Mouse (Mus musculus): Measurements from ENCODE around the gene Hmga1b.
"Not testable (repeated sequence)": the region's sequence is repeated elsewhere in the genome, so short reads cannot be mapped to it uniquely, and the experiment has no call there.

Gene Hmga1b

DNA sequence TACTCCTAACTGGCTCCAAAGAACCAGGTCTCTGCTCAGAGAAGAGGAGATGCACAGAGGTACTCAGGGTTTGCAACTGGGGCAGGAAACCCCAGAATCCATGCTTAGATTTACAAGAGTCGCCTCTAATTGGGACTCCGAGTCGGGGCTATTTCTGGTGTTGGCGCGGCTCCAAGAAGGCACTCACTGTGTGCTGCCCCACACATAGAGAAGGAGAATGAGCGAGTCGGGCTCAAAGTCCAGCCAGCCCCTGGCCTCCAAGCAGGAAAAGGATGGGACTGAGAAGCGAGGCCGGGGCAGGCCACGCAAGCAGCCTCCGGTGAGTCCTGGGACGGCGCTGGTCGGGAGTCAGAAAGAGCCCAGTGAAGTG lies at the start of gene Hmga1b:
Hmga1b (plus strand) TSS at position 123 of the 370 bp plus-strand sequence.
- DNase-seq (ENCODE audit: low spot score in 2 of 2): not testable (repeated sequence)

DNA sequence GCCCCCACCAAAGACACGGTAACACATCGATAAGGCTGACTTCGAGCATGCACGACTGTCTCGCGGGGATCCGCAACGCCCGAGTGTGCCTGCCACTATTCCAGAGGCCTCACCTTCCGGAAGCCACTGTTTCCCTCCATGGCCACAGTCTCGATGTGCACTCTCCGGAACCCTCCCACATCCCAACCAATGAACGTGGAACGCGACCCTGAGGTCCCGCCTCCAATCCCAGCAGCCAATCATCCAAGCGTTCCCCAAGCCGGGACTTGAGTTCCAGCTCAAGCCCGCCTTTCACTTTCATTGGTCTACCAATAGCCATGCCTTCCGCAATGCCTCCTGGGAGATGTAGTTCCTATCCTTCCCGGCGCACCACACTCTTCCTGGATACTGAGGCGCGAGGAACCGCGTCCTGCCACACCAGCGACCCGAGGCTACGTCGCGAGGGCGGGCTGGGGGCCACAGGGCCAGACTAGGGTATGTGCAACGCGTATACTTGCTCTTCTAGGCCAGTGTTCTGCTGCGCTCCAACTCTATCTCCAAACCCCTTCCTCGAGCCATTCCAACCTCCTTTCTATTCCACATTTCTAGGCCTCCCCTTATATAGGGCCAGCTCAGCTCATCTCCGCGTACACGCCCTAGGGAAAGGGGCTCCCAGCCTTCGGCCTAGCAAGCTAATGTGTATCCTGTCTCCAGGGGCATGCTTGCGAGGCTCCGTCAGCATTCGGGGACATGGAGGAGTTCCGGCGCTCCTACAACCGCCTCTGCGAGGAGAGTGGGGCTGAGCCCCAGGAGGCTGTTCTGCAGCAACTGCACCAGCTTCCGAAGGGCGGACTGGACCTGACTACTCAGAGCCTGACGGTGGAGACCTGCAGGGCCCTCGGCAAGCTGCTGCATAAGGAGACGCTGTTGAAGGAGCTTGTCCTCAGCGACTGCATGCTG lies 48.7 kb upstream of the Hmga1b start, which contains the start of the genes Cenpx and Lrrc45:
Cenpx (minus strand) TSS at position 159 of the 939 bp plus-strand sequence.
Lrrc45 (plus strand) TSS at position 346 of the 939 bp plus-strand sequence.
- DNase-seq (ENCODE audit: low spot score in 2 of 2): peak; percentile 98 to 99

DNA sequence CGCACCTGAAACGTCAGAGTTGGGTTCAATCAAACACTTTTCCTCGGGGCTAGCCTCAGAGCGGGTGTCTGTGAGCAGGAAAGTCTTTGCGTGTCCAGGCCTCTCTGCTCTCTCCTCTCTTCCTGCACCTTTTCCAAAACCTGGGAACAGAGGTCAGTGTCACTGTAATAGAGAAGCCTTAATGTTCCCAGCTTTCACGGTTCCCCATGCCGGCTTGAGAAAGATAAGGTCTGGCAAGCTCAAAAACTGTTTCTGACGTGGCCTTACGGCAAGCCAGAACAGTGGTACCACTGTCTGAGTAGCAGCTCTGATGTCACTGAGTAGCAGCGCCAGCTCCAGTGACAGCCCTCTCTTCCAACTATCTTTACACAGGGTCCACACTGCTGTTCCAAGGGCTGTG lies 48.0 kb upstream of the Hmga1b start:
- DNase-seq (ENCODE audit: low spot score in 2 of 2): no peak

DNA sequence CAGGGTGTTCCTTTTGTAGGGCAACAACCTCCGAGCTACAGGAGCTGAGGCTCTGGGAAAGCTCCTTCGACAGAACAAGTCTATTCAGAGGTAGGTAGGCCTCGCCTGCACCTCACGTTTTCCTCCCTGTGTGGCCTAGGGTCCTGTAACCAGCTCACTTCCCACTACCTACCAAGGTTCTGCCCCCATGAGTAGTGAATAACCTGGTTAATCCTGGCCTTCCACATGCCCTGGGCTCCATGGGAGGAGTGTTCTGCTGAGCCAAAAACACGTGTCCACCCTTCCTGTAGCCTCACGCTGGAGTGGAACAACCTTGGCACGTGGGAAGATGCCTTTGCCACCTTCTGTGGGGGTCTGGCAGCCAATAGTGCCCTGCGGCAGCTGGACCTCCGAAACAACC lies 47.5 kb upstream of the Hmga1b start:
- DNase-seq (ENCODE audit: low spot score in 2 of 2): no peak

DNA sequence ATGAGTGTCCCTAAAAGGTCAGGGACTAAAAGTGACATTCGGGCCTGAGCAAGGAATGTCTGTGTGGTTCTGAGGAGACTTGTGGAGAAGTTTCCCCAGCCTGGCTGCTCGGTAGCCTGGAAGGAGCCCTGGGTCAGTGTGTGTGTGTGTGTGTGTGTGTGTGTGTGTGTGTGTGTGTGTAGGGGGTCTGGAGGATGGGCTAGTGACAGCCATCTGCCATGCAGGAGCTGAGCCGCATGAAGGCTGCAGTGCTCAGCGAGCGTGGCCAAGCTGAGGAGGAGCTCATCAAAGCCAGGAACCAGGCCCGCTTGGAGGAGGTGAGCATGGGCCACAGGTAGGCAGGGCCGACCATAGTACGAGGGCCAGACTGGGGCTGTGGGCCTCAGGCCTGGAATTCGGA lies 43.4 kb upstream of the Hmga1b start:
- no peak for DNase-seq (ENCODE audit: low spot score in 2 of 2)

DNA sequence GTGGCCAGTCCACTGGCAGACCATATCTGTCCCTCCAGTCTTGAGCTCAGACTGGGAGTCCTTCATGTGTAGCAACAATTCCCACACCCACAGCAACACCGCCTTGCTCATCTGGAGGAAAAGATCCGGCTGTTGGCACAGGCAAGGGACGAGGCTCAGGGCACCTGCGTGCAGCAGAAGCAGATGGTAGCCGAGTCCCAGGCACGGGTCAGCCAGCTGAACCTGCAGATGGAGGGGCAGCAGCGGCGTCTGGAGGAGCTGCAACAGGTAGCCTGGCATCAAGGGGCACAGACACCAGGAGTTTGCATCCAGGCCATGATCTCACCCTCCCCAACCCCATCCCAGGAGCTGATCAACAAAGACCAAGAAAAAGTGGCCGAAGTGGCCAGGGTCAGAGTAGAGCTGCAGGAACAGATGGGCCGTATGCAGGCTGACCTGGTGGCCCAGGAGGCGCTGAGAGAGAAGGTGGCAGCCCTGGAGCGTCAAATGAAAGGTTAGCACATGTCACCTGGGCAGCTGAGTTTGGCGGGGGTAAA lies 42.7 kb upstream of the Hmga1b start:
- DNase-seq (ENCODE audit: low spot score in 2 of 2): no peak

DNA sequence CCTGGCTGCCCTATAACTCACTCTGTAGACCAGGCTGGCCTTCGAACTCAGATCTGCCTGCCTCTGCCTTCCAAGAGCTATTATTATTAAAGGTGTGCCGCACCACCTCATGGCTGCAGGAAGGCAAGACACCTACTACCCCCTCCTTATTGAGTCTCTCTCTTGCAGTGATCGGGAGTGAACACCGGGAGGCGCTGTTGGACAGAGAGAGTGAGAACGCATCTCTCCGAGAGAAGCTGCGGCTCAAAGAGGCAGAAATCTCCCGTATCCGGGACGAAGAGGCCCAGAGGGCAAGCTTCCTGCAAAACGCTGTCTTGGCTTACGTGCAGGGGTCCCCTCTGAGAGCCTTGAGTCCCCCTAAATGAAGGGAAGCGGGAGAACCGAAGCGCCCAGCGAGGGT lies 42.1 kb upstream of the Hmga1b start:
- peak; percentile 74 to 79 for DNase-seq (ENCODE audit: low spot score in 2 of 2)

DNA sequence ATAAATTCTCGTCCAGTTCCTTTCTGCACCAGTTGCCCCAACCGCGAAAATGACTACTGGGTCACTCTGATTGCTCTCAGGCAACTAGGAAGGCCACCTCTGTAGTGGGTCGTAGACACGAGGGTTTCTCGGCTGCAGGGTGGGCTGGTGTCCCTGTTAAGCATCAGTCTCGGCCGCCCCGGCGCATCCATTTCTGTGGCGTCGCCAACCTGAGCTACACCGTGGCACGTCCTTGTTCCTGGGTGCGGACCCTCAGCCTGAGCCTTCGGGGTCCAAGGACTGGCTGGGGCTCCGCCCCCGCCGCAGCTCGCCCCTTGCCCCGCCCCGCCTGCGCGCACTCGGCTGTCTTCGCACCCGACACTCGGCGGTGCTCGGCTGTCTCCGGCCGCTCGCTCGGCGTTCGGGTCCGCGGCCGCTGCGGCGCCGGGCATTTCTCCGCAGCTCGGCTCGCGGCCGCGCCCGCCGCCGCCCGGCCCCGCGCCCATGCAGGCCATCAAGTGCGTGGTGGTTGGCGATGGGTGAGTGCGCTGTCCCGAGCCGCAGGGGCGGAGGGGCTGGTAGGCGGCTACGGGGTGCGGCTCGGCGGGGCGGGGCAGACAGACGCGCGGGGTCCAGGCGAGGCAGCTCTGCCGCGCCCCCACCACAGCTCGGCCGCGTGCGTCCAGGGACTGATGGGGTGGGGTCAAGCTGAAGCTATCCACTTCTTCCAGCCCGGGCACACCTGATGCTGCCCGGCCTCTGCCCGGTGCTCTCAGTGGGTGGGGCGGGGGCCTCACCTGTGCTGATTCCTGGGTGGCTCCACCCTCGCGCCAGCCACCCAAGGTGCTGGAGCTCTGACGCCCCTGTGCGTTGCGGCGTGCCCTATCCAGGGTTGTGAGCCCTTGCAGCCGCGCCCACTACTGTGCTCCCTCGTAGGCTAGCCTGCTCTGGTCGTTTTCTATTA lies 41.2 kb upstream of the Hmga1b start, which contains the start of gene Rac3:
Rac3 (plus strand) TSS at position 347 of the 943 bp plus-strand sequence.
- peak in 1 of 2 experiments; percentile 43 for DNase-seq (ENCODE audit: low spot score in 2 of 2)

DNA sequence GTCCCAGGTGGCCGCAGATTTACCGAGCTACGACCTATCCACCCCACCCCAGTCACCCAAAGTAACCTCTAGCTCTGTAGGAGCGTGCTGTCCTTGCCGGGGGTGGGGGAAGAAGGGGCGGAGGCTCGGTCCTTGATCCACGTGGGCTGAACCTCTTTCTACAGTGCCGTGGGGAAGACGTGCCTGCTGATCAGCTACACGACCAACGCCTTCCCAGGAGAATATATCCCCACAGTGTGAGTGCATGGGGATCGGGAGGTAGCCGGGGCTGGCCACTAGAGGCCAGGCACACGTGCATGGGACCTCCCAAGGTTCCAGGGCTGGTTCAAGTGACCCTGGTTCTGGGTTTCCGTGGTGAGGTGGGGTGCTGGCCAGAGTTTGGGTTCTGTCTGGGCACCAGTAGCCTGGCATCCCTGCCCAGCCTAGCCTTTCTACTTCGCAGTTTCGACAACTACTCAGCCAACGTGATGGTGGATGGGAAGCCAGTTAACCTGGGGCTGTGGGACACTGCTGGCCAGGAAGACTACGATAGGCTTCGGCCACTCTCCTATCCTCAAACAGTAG lies 40.4 kb upstream of the Hmga1b start:
- DNase-seq (ENCODE audit: low spot score in 2 of 2): no peak

DNA sequence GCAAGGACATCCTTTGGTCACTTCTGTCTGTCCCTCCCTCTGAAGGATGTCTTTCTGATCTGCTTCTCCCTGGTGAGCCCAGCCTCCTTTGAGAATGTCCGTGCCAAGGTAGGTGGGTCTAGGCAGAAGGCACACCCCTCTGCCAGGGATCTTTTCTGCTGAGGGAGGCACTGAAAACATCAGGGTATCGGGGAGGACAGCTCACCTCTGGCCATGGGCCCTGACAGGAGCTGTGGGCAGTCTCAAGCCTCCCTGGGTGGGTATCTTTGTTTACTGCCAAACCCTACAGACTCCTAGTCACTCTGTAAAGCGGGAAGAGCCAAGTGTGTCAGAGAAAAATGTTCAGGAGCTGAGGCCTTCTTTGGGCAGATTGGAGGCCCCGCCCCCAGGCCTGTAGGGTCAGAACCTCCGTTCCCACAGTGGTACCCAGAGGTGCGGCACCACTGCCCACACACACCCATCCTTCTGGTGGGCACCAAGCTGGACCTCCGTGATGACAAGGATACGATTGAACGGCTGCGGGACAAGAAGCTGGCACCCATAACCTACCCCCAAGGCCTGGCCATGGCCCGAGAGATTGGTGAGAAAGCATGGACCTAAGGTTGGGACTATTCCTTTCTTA lies 39.7 kb upstream of the Hmga1b start:
- no peak for DNase-seq (ENCODE audit: low spot score in 2 of 2)

DNA sequence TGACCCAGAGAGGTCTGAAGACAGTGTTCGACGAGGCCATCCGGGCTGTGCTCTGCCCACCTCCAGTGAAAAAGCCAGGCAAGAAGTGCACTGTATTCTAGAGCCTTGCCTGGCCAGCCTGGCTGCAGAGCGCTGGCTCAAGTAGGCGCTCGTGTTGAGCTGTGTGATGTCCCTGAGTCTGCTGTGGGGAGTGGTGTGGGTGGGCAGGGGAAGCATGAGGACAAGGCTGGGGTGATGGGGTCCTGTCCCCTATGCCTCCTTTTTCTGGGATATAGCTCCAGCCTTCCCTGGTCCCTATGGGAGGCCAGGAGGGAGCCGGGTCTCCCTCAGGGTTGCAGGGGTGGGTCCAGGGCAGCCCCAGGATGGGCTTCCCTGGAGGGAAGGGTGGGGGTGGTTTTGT lies 39.1 kb upstream of the Hmga1b start:
- no peak for DNase-seq (ENCODE audit: low spot score in 2 of 2)

DNA sequence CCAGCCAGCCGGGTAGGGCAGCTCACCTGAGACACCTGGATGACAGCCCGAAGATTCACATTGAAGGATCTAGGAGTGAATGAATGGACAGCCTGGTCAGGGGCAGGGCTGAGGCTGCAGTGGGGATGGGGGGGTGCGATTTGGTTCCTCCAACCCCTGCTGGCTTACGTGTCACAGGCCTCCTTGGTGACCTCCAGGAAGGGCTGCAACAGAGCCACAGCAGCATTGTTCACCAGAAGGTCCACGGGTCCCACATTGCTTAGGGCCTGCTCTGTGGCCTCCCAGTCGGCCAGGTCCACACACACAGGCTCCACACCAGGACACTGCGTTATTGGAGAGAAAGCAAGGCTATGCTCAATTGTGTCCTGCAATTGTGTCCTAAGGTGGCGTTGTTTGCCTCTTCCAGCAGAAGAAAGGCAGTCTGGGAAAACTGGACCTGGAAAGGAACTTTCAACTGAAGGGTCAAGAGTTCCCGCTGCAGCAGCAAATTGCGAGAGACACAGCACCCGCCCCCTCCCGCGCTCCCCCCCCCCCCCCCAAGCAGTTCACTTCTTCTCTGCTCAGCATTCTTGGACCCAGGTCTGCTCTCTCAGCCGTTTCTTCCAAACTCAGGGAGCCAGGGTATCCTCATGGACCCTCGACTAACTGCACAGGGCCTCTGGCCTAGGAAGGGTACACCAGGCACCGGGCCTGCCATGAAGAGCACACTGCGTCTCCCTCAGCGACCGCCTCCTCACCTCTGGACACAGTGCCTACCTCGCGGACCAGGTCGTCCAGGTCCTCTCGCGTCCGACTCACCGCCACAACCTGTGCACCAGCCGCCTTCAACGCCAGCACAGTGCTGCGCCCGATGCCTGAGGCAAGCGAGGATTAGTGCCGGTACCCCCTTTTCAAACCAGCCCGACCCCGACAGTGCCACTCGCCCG lies 36.1 kb upstream of the Hmga1b start:
- no peak for DNase-seq (ENCODE audit: low spot score in 2 of 2)

DNA sequence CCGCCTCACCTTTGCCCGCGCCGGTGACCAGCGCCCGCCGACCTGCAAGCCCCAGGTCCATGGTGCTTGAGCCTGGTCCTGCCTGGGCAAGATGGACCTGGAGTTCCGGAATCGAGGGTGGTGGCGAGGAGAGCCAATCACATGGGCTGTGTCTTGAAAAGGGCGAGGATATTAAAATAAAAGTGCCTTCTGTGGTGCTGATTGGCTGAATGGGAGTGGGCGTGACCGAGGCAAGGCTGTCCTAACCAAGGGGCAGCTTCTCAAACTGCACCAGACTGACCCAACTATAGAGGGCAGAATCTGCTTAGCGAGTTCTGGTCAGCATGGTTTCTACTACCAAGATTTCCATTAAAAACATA lies 35.4 kb upstream of the Hmga1b start, which contains the start of gene Dcxr:
Dcxr (minus strand) TSS at position 113 of the 359 bp plus-strand sequence.
- peak; percentile 94 to 96 for DNase-seq (ENCODE audit: low spot score in 2 of 2)

DNA sequence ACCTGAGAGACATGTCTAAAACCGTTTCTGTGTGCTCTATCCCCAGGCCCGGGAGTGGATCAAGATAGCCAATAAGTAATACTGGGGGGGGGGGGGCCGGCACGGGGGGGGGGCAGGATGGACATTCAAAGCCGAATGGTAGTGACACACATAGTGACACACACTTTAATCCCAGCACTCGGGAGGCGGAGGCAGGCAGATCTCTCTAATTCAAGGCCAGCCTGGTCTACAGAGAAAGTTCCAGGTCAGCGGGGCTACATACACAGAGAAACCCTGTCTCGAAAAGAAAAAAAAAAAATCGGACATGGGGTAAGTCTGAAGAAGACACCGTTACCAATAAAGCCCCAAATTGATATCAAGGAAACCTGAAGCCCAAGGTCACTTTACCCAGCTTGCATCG lies 35.0 kb upstream of the Hmga1b start:
- DNase-seq (ENCODE audit: low spot score in 2 of 2): no peak

DNA sequence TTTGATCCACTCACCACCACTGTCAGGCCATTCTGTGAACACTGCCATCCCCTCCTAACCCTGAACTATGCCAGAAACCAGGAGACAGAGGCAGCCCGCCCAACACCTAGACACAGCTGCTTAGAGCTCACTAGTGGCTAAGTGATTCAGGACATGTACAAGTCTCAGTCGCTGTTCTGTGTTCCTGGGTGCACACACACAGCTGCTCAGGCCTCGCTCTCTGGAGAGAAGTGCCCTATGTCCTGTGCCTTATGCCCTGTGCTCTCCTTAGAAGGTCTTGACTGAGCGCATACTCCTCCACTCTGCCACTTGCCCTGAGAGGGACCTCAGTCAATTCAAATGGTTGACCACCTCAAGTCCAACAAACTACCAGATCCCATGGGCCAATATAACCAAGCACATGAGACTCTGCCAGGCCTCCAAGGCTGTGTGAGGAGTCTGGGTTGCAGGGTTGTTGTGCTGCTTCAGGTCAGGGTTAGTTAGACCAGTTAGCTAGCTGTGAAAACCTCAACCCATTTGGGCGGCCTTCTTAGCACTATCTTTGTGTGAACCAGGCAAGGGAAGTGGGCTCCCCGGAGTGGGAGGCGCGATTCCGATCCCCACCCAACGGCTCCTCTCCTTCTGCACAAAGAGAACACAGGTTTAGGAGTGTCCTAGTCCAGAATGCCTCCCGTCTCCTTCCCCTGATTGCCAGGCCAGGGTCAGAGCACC lies 33.9 kb upstream of the Hmga1b start:
- no peak for DNase-seq (ENCODE audit: low spot score in 2 of 2)

DNA sequence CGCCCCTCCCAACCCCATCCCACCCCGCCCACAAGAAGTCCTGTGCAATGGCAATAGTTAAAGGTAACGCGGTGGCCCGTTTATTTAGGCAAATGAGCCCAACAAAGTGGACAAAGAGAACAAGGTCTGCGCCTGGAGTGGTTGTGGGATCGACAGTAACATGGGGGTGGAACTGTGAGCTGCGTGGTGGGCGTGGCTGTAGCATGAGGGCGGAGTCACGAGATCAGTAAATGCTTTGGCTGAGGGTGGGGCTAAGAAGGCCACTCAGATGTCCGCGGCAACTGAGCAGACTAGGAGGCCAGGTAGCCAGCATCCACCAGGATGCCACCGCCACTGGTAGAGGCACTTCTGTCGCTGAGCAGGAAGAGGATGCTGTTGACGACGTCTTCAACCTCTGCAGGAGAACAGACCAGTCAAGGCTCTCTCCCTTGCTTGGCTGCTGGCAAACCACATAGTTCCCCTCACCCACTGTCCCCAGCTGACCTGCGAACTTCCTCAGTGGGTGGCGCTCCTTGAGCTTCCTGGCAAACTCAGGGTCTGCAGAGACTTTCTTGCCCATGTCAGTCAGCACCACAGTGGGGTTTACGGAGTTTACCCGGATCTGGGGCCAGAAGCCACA lies 33.1 kb upstream of the Hmga1b start:
- DNase-seq (ENCODE audit: low spot score in 2 of 2): peak in 1 of 2 experiments; percentile 34

DNA sequence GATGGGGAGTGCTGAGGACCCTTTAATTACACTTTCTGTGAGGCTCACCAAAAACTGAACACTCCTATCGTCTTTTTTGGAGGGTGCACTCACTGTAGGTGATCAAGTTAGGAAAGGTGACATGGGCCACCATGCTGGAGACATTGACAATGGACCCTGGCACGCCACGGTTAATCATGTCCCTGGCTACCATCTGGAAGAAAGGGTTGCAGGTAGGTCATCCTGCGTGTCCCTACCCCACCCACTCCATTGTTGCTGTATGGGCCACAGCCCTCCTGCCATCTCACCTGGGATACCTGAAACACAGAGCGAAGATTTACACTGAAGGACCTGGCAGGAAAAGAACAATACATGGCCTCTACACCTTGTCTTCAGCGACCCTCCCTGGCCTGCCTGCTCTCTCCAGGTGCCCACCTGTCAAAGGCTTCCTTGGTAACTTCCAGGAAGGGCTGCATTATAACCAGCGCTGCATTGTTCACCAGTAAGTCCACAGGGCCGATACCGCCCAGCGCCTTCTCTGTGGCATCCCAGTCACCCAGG lies 32.2 kb upstream of the Hmga1b start:
- DNase-seq (ENCODE audit: low spot score in 2 of 2): no peak

DNA sequence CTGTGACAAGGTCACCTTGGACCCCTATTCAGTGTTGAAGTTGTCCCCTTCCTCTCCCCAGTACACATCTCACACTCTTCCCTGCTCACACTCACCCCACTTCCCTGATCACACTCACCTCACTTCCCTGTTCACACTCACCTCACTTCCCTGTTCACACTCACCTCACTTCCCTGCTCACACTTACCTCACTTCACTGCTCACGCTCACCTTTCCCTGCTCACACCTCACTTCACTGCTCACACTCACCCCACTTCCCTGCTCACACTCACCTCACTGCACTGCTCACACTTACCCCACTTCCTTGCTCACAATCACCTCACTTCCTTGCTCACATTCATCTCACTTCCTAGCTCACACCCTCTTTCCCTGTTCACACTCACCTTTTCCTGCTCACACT lies 31.2 kb upstream of the Hmga1b start:
- DNase-seq (ENCODE audit: low spot score in 2 of 2): no peak

All from heart, adult 9 months (tissue).